Mouse (Mus musculus): ENCODE results near the gene Dennd4b. TPM values are rescaled to one million over a fixed set of nuclear protein-coding genes. Genes with fewer than 3 reads are reported as not detected.

Dennd4b gene
- 5.7 and 5.9 TPM in 2 replicates for polyA plus RNA-seq (2016; fragmentation: Nextera tagmentation; extraction: Ambion mirVana)

DNA sequence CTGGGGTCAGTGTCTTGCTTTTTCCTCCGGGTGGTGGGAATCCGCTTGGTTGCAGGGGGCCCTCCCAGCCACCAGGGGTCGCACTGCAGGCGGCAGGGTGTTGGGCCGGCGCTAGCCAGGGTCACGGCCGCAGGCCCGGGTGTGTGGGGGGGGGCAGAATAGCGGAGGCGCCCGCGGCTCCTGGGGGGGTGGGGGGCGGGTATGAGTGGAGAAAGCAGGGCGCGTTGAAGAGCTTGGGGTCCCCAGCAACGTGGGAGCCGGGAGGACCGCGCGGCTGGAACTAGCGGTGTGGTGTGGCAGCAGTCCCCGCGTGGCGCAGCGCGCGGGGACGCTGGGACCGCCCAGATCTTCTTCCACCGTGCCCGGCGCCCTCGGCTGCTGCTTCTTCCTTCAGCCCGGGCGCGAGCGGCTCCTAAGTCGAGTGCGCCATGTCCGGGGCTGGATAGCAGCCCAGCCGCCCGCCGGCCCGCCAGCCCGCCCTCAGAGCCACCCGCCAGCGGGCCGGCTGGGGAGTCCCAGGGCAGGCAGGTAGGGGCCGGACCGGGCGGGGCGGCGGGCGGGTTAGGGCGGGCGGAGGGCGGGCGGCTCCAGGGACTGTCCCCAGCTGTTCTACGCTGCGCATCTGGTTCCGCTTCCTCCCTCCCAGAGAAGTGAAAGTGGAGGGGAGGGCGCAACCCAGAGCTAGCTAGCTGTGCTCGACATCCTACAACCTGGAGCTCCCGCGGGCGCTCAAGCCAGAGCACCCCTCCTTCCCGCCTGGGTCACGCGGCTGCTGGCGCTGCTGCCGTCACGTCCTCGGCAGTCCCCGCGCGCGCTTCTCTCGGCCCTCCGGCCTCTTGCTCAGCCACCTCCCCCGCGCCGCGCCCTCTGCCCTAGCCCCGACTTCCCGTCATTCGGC lies at the start of gene Dennd4b:
TSS of gene Dennd4b (plus strand) at position 152 of the 898 bp plus-strand sequence.
- WGBS = under 1% methylated on average over 82 of the region's 87 CpGs

DNA sequence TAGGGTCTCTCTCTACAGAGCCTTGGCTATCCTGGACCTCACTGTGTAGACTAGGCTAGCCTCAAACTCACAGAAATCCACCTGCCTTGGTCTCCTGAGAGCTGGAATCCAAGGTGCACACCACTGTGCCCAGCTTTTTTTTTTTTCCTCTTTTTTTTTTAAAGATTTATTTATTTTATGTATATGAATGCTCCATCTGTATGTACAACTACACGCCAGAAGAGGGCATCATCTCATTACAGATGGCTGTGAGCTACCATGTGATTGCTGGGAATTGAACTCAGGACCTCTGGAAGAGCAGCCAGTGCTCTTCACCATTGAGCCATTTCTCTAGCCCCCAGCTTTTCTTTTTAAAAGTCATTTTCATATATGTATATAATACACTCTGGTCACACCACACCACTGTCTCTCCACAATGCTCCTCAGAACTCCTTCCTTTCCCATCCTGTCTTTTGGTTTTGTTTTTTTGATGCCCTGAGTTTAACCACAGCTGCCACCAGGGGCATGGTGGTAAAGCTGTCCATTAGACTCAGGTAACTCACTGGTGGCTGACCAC lies 49.1 kb upstream of the Dennd4b start:
- Histone ChIP-seq H3K4me3 (replicated peaks) (no peak overlapping the region), H3K4me1 (replicated peaks) (peaks cover 27% of the 10 kb centered on the region), H3K27ac (no peak overlapping the region), H3K9me3 (no peaks in the 10 kb centered on the region), H3K4me2 (no peak overlapping the region), H3K9ac (replicated peaks) (no peak overlapping the region), H3K27me3 (no peaks in the 10 kb centered on the region), H3K36me3 (peaks cover 17% of the 10 kb centered on the region)
- WGBS = 67% methylated on average over 1 of the region's 1 CpGs
- ATAC-seq (ENCODE audit: insufficient number of reproducible peaks, insufficient read depth, low FRiP score, low TSS enrichment, low read depth) = no peak

More for the DNA sequence above, at the start of gene Dennd4b:
- Histone ChIP-seq H3K27ac (peak within 1 kb of the TSS; percentile 98), H3K4me2 (peak within 1 kb of the TSS; percentile 74), H3K4me3 (replicated peaks) (peak within 1 kb of the TSS; percentile 89), H3K9me3 (no peaks in the 10 kb centered on the region), H3K36me3 (peaks cover 50% of the 10 kb centered on the region), H3K4me1 (replicated peaks) (peaks cover 15% of the 10 kb centered on the region), H3K9ac (replicated peaks) (peak within 1 kb of the TSS; percentile 89), H3K27me3 (no peaks in the 10 kb centered on the region)
- peak; percentile 93 for ATAC-seq (ENCODE audit: insufficient number of reproducible peaks, insufficient read depth, low FRiP score, low TSS enrichment, low read depth)

DNA sequence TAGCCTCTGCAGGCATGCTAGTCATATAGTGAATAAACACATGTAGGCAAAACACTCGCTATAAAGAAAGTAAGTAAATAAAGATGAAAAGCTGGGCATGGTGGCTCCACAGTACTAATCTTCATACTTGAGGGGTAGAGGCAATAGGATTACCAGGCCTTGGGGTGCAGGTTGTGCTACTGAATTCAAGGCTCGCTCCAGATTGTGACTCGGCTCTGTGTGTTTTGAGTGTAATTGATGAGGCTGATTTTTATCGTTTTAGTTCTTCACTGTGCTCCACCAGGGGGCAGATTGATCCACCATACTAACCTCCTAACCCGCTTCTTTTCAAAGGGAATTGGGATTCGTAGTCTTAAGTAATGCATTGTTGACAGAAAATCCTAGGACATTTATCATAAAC lies 44.9 kb upstream of the Dennd4b start:
- H3K4me3 ChIP-seq (replicated peaks) = peak overlapping the region; percentile 57
- peak overlapping the region; percentile 70 for H3K4me2 ChIP-seq
- H3K4me1 ChIP-seq (replicated peaks) = peaks cover 21% of the 10 kb centered on the region
- ATAC-seq (ENCODE audit: insufficient number of reproducible peaks, insufficient read depth, low FRiP score, low TSS enrichment, low read depth) = no peak
- H3K27ac ChIP-seq = peak overlapping the region; percentile 91
- 17% methylated on average over 6 of the region's 6 CpGs for WGBS
- no peaks in the 10 kb centered on the region for H3K27me3 ChIP-seq
- H3K9ac ChIP-seq (replicated peaks) = no peak overlapping the region
- peaks cover 25% of the 10 kb centered on the region for H3K36me3 ChIP-seq
- H3K9me3 ChIP-seq = no peaks in the 10 kb centered on the region

DNA sequence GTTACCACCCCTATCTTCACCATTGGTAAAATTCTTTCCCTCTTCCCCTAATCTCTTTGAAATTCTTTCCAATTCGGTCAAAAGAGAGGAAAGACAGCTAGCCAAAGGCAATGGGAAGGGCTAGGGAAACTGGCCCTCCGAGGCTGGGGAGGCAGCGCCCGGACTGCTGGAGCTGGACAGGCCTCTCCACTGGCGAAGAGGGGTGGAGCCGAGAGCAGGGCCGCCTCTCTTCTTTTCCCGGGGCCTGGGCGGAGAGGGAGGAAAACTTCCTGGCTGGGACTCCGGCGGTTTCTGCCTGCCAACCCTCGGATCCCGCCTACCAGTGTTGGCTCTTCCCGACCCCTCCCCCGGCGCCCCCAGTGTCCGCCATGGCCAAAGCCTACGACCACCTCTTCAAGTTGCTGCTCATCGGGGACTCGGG lies 44.4 kb upstream of the Dennd4b start:
- Histone ChIP-seq H3K4me1 (replicated peaks) (peaks cover 21% of the 10 kb centered on the region), H3K4me2 (peak overlapping the region; percentile 70), H3K36me3 (peaks cover 30% of the 10 kb centered on the region), H3K9me3 (no peaks in the 10 kb centered on the region), H3K4me3 (replicated peaks) (peak overlapping the region; percentile 57), H3K9ac (replicated peaks) (peak overlapping the region; percentile 75), H3K27me3 (no peaks in the 10 kb centered on the region), H3K27ac (peak overlapping the region; percentile 91)
- WGBS = under 1% methylated on average over 20 of the region's 20 CpGs
- peak; percentile 88 for ATAC-seq (ENCODE audit: insufficient number of reproducible peaks, insufficient read depth, low FRiP score, low TSS enrichment, low read depth)

DNA sequence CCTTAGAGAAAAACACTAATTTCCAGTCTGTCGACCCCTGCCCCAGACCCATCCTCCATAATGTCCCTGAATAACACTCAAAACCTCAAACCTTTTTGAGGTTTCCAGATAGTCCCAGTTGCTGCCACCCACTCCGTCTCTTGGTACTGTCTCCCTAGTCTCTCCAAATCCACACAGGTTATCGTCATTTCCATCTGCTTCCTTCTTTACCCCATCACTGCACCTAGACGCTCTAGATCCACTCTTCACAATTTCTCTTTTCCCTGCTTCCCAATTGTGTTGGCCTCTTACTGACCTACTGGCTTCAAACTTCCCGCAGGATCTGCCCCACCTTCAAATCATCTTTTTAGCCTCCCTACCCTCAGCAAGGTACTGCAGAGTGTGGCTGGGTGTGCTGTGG lies 43.9 kb upstream of the Dennd4b start:
- H3K4me1 ChIP-seq (replicated peaks) = peaks cover 21% of the 10 kb centered on the region
- no peaks in the 10 kb centered on the region for H3K9me3 ChIP-seq
- no peaks in the 10 kb centered on the region for H3K27me3 ChIP-seq
- H3K4me2 ChIP-seq = peak overlapping the region; percentile 70
- WGBS = 26% methylated on average over 5 of the region's 5 CpGs
- peak overlapping the region; percentile 57 for H3K4me3 ChIP-seq (replicated peaks)
- H3K36me3 ChIP-seq = peaks cover 36% of the 10 kb centered on the region
- peak overlapping the region; percentile 75 for H3K9ac ChIP-seq (replicated peaks)
- H3K27ac ChIP-seq = peak overlapping the region; percentile 91; the same call in 1 of the 2 replicates
- ATAC-seq (ENCODE audit: insufficient number of reproducible peaks, insufficient read depth, low FRiP score, low TSS enrichment, low read depth) = no peak

DNA sequence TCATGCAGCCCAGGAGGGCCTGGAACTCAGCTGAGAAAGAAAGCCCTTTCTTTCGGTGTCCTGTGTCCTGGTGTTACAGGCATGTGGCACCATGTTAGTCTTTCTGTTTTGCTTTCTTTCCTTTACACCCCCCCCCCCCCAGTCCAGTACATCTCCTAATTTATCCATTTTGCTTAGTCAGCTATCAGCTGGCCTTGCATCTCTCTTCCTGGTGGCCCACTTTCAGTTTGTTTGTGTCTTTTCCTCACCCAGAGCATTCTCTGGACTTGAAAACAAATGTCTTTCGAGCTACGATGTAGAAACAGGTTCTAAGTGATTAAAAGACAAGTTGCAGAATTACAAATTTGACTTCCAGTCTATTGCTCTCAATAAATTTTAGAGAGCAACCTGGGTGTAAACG lies 42.5 kb upstream of the Dennd4b start:
- H3K4me3 ChIP-seq (replicated peaks) = no peak overlapping the region
- no peak overlapping the region for H3K4me2 ChIP-seq
- no peak for ATAC-seq (ENCODE audit: insufficient number of reproducible peaks, insufficient read depth, low FRiP score, low TSS enrichment, low read depth)
- no peaks in the 10 kb centered on the region for H3K9me3 ChIP-seq
- WGBS = 93% methylated on average over 4 of the region's 4 CpGs
- peaks cover 36% of the 10 kb centered on the region for H3K36me3 ChIP-seq
- no peak overlapping the region for H3K9ac ChIP-seq (replicated peaks)
- no peak overlapping the region for H3K27ac ChIP-seq
- no peaks in the 10 kb centered on the region for H3K27me3 ChIP-seq
- H3K4me1 ChIP-seq (replicated peaks) = peaks cover 21% of the 10 kb centered on the region

DNA sequence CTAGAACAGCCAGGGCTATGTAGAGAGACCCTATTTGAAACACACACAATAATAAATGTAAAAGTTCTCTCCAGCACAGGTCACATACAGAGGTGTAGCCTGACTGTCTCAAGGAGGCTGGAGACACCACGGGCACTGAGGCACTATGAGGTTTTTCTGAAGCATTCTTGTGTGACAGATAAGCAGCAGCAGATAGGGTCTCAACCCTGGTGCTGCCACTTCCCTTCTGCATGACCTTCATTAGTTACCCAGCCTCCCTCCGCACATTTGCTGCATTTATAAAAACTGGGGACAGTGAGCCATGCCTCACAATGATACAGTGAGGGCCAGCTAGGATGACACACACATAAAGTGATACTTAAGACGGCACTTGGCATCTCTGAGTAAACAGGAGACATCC lies 42.0 kb upstream of the Dennd4b start:
- peaks cover 21% of the 10 kb centered on the region for H3K4me1 ChIP-seq (replicated peaks)
- no peak overlapping the region for H3K4me3 ChIP-seq (replicated peaks)
- H3K9me3 ChIP-seq = no peaks in the 10 kb centered on the region; the same call in 1 of the 2 replicates
- H3K27me3 ChIP-seq = no peaks in the 10 kb centered on the region
- H3K27ac ChIP-seq = no peak overlapping the region
- 86% methylated on average over 3 of the region's 3 CpGs for WGBS
- ATAC-seq (ENCODE audit: insufficient number of reproducible peaks, insufficient read depth, low FRiP score, low TSS enrichment, low read depth) = no peak
- H3K9ac ChIP-seq (replicated peaks) = 0 out of 2 replicates have a peak overlapping the region, but pooled peaks have one; percentile 27
- peaks cover 36% of the 10 kb centered on the region for H3K36me3 ChIP-seq
- no peak overlapping the region for H3K4me2 ChIP-seq

DNA sequence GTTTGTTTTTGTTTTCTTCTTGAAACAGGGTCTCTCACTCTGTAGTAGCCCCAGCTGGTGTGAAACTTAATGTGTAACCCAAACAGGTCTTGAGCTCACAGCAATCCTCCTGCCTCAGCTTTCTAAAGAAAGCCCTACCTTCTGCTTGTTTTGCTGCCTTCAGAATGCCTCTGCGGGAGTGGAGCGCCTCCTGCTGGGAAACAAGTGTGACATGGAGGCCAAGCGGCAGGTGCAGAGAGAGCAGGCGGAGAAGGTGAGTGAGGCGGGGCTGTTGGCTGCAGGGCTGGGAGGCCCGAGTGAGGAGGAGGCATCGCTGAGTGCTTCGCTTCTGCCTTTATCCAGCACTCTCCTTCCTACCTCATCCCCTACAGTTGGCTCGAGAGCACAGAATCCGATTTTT lies 40.7 kb upstream of the Dennd4b start:
- ATAC-seq (ENCODE audit: insufficient number of reproducible peaks, insufficient read depth, low FRiP score, low TSS enrichment, low read depth) = no peak
- 76% methylated on average over 10 of the region's 10 CpGs for WGBS

DNA sequence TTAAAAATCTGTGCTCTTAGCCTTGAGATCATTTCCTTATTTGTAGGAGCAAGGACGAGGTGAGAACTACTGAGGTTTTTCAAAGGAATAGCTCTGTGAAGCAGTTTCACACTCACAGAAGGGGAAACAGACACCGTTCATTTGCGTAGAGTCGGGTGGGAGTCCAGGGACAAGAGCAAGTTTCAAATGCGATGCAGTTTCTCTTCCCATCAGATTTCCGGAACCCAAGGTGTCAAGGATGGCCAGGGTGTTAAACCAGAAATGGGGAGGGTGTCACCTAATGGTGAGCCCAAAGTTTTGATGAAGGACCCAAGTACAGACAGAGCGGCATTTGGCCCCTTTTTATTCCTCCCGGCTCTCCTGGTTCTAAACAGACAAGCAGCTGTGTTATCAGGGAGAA lies 33.9 kb upstream of the Dennd4b start:
- peaks cover 24% of the 10 kb centered on the region for H3K36me3 ChIP-seq
- H3K9ac ChIP-seq (replicated peaks) = peak overlapping the region; percentile 78
- peak overlapping the region; percentile 88 for H3K4me2 ChIP-seq
- H3K27me3 ChIP-seq = no peaks in the 10 kb centered on the region
- H3K9me3 ChIP-seq = peaks cover 5% of the 10 kb centered on the region; the same call in 1 of the 2 replicates
- H3K4me3 ChIP-seq (replicated peaks) = peak overlapping the region; percentile 64
- peaks cover 9% of the 10 kb centered on the region for H3K4me1 ChIP-seq (replicated peaks)
- H3K27ac ChIP-seq = peak overlapping the region; percentile 90; the same call in 1 of the 2 replicates
- whole genome bisulfite sequencing = 14% methylated on average over 8 of the region's 8 CpGs
- ATAC-seq (ENCODE audit: insufficient number of reproducible peaks, insufficient read depth, low FRiP score, low TSS enrichment, low read depth) = no peak

More for the DNA sequence above, 40.7 kb upstream of the Dennd4b start:
- Histone ChIP-seq H3K27me3 (no peaks in the 10 kb centered on the region), H3K36me3 (peaks cover 36% of the 10 kb centered on the region), H3K9ac (replicated peaks) (no peak overlapping the region), H3K4me3 (replicated peaks) (no peak overlapping the region), H3K4me2 (no peak overlapping the region), H3K27ac (no peak overlapping the region), H3K9me3 (peaks cover 5% of the 10 kb centered on the region; the same call in 1 of the 2 replicates), H3K4me1 (replicated peaks) (peaks cover 21% of the 10 kb centered on the region)

DNA sequence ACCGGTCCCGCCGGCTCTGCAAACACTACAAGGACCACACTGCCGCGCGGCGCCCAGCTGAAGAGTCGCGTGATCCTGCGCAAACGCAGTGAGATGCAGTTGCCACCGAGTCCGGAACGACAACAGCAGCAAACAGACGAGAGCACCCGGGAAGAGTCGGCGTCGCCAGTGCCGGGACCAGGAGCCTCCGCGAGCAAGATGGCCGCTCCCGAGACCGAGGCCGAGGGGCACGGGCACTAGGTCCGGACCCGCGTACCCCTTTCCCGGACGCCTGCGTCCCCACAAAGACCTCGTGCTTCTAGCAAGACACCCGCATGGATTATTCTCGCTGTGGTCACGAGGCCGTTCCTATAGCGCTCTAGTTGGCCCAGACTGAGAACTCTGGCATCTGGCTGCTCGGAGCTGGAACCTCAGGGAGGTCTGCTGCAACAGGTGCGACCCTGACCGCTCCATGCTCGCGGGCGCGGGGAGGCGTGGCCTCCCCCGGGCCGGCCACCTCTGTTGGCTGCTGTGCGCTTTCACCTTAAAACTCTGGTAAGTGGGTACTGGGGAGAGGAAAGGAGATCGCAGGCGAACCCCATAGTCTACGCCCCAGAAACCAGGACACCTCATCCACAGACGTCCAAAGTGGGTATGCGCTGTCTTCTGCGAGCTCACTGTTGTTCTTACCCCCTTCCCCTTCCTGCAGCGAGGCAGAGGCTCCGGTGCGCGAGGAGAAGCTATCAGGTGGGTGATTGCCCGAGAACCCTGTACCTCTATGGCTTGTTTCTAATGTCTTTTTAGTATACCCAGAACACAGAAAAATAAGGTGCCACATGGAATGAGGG lies 33.3 kb upstream of the Dennd4b start, which contains the start of gene Jtb:
TSS of gene Jtb (plus strand) at position 91 of the 827 bp plus-strand sequence.
- Histone ChIP-seq H3K4me2 (peak within 1 kb of the TSS; percentile 88), H3K4me3 (replicated peaks) (peak within 1 kb of the TSS; percentile 64), H3K27ac (peak within 1 kb of the TSS; percentile 90), H3K36me3 (peaks cover 28% of the 10 kb centered on the region), H3K9me3 (peaks cover 5% of the 10 kb centered on the region; the same call in 1 of the 2 replicates), H3K4me1 (replicated peaks) (peaks cover 9% of the 10 kb centered on the region), H3K9ac (replicated peaks) (peak within 1 kb of the TSS; percentile 78), H3K27me3 (no peaks in the 10 kb centered on the region)
- ATAC-seq (ENCODE audit: insufficient number of reproducible peaks, insufficient read depth, low FRiP score, low TSS enrichment, low read depth) = peak; percentile 91
- under 1% methylated on average over 61 of the region's 61 CpGs for WGBS
